Mouse (Mus musculus): ENCODE results near the gene Mrgprx1. TPM values are rescaled to one million over a fixed set of nuclear protein-coding genes. Genes with fewer than 3 reads are reported as not detected.

The Mrgprx1 gene
- polyA plus RNA-seq (2012; rRNA removed): not detected in 2 replicates

DNA sequence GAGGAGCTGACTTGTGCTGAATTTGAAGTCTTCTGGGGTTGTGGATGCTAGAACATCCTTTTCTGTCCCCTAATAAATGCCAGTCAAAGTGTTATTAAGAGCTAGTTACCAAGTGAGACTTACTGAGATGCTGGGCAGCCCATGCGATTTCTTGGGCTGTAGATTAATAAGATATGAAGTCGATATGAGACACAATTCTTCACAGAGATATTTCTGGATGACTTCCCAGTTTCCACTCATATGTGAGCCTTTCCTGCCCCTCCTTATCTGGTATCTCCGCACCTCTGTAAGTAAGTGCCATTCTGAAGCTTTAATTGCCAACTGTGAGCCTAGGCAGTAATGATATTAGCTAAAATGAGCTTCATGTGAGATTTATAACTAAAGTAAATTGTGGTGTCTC, at the start of gene Mrgprx1:
Gene Mrgprx1 (minus strand): TSS at position 101 of the 400 bp plus-strand sequence.
- WGBS: 39% methylated on average over 3 of the region's 3 CpGs
- H3K4me3 ChIP-seq (ENCODE audit: low read depth, low read length): no peak within 1 kb of the TSS
- H3K36me3 ChIP-seq (ENCODE audit: control insufficient read depth, insufficient read depth, low read length): no peaks in the 10 kb centered on the region
- no peak for TF ChIP-seq POLR2A (IDR thresholded peaks at IDR 0.05; ENCODE audit: low read depth, low read length)
- no peak for TF ChIP-seq CTCF (IDR thresholded peaks at IDR 0.05; ENCODE audit: extremely low read depth, insufficient read length, insufficient replicate concordance, low read depth, low read length)
- H3K4me1 ChIP-seq (ENCODE audit: control insufficient read depth, insufficient read depth, insufficient read length, low read length): no peaks in the 10 kb centered on the region
- H3K27ac ChIP-seq (ENCODE audit: insufficient read depth, low read depth, low read length): no peak within 1 kb of the TSS
- no peaks in the 10 kb centered on the region for H3K27me3 ChIP-seq (ENCODE audit: control insufficient read depth, insufficient read depth, low read length)

GRCm38 (mm10) chr7:48075521-48075920, 48.1 kb upstream of the Mrgprx1 start:
- H3K4me3 ChIP-seq (ENCODE audit: low read depth, low read length): no peak overlapping the region
- TF ChIP-seq CTCF (IDR thresholded peaks at IDR 0.05; ENCODE audit: extremely low read depth, insufficient read length, insufficient replicate concordance, low read depth, low read length) (no peak), POLR2A (IDR thresholded peaks at IDR 0.05; ENCODE audit: low read depth, low read length) (no peak)
- no peaks in the 10 kb centered on the region for H3K4me1 ChIP-seq (ENCODE audit: control insufficient read depth, insufficient read depth, insufficient read length, low read length)

DNA sequence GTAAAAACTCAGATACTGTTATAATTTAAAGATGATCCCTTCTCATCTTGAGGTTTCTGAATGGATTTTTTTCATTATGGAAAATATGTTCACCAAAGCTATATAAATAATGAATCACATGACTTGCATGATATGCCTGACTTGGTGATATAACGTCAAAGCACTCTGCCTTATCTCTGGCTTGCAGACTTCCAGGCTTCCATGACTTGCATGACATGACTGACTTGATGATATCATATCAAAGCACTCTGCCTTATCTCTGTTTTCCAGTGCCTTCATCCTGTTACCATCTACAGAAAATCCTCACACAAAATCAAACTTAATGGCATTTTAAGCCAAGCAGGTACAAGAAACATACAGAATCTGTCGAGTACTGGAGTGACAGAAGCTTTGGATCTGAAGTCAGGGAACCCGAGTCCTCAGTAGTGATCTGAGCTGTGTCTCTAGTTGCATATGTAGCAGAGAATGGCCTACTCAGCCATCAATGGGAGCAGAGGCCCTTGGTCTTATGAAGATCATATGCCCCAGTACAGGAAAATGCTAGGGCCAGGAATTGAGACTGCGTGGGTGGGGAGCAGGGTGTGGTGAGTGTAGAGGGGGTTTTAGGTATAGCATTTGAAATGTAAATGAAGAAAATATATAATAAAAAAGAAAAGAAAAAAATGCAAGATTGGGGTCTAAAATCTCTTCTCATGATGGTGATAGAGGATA, 19.2 kb upstream of the Mrgprx1 start:
- WGBS: 69% methylated on average over 4 of the region's 4 CpGs
- TF ChIP-seq POLR2A (IDR thresholded peaks at IDR 0.05; ENCODE audit: low read depth, low read length) (no peak), CTCF (IDR thresholded peaks at IDR 0.05; ENCODE audit: extremely low read depth, insufficient read length, insufficient replicate concordance, low read depth, low read length) (no peak)
- H3K27me3 ChIP-seq (ENCODE audit: control insufficient read depth, insufficient read depth, low read length): no peaks in the 10 kb centered on the region
- no peak overlapping the region for H3K27ac ChIP-seq (ENCODE audit: insufficient read depth, low read depth, low read length)
- H3K4me1 ChIP-seq (ENCODE audit: control insufficient read depth, insufficient read depth, insufficient read length, low read length): no peaks in the 10 kb centered on the region
- H3K4me3 ChIP-seq (ENCODE audit: low read depth, low read length): no peak overlapping the region
- no peaks in the 10 kb centered on the region for H3K36me3 ChIP-seq (ENCODE audit: control insufficient read depth, insufficient read depth, low read length)

More at GRCm38 (mm10) chr7:48075521-48075920, 48.1 kb upstream of the Mrgprx1 start:
- Histone ChIP-seq H3K27me3 (ENCODE audit: control insufficient read depth, insufficient read depth, low read length) (no peaks in the 10 kb centered on the region), H3K36me3 (ENCODE audit: control insufficient read depth, insufficient read depth, low read length) (no peaks in the 10 kb centered on the region), H3K27ac (ENCODE audit: insufficient read depth, low read depth, low read length) (no peak overlapping the region)

DNA sequence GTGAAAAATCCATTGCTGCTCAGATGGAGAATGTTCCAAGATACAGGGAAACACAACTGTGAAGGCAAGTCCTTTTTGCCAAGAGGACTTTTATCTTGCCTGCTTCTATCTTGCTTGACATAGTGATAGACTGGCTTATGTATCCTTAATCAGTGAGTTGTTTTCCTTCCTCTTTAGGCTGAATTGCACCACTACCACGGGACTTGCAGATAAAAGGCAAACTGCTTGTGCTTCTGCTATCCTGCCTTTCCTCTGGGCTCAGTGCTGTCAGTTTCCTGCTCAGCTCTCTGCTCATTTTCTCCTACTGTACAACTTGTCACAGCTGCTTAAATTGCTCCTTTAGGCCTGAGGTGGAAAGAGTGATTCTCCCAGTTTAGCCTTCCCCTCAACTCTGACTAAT, 16.6 kb upstream of the Mrgprx1 start:
- no peaks in the 10 kb centered on the region for H3K27me3 ChIP-seq (ENCODE audit: control insufficient read depth, insufficient read depth, low read length)
- H3K4me3 ChIP-seq (ENCODE audit: low read depth, low read length): no peak overlapping the region
- TF ChIP-seq POLR2A (IDR thresholded peaks at IDR 0.05; ENCODE audit: low read depth, low read length): no peak
- TF ChIP-seq CTCF (IDR thresholded peaks at IDR 0.05; ENCODE audit: extremely low read depth, insufficient read length, insufficient replicate concordance, low read depth, low read length): no peak
- H3K27ac ChIP-seq (ENCODE audit: insufficient read depth, low read depth, low read length): no peak overlapping the region
- H3K4me1 ChIP-seq (ENCODE audit: control insufficient read depth, insufficient read depth, insufficient read length, low read length): no peaks in the 10 kb centered on the region
- 15% methylated on average over 1 of the region's 1 CpGs for WGBS
- H3K36me3 ChIP-seq (ENCODE audit: control insufficient read depth, insufficient read depth, low read length): no peaks in the 10 kb centered on the region

- Histone ChIP-seq H3K27ac (ENCODE audit: insufficient read depth, low read depth, low read length) (no peak overlapping the region), H3K4me3 (ENCODE audit: low read depth, low read length) (no peak overlapping the region), H3K36me3 (ENCODE audit: control insufficient read depth, insufficient read depth, low read length) (no peaks in the 10 kb centered on the region), H3K4me1 (ENCODE audit: control insufficient read depth, insufficient read depth, insufficient read length, low read length) (no peaks in the 10 kb centered on the region), H3K27me3 (ENCODE audit: control insufficient read depth, insufficient read depth, low read length) (no peaks in the 10 kb centered on the region)
- TF ChIP-seq CTCF (IDR thresholded peaks at IDR 0.05; ENCODE audit: extremely low read depth, insufficient read length, insufficient replicate concordance, low read depth, low read length): no peak
- no peak for TF ChIP-seq POLR2A (IDR thresholded peaks at IDR 0.05; ENCODE audit: low read depth, low read length)
- WGBS: 41% methylated on average over 2 of the region's 2 CpGs
Observed at GRCm38 (mm10) chr7:48017874-48018273, 9.5 kb downstream of the Mrgprx1 start.

GRCm38 (mm10) chr7:47995689-47996088, 31.7 kb downstream of the Mrgprx1 start:
- no peaks in the 10 kb centered on the region for H3K4me1 ChIP-seq (ENCODE audit: control insufficient read depth, insufficient read depth, insufficient read length, low read length)
- no peaks in the 10 kb centered on the region for H3K36me3 ChIP-seq (ENCODE audit: control insufficient read depth, insufficient read depth, low read length)
- H3K27ac ChIP-seq (ENCODE audit: insufficient read depth, low read depth, low read length): no peak overlapping the region
- H3K4me3 ChIP-seq (ENCODE audit: low read depth, low read length): no peak overlapping the region
- TF ChIP-seq POLR2A (IDR thresholded peaks at IDR 0.05; ENCODE audit: low read depth, low read length): no peak
- 67% methylated on average over 3 of the region's 3 CpGs for WGBS
- H3K27me3 ChIP-seq (ENCODE audit: control insufficient read depth, insufficient read depth, low read length): no peaks in the 10 kb centered on the region

DNA sequence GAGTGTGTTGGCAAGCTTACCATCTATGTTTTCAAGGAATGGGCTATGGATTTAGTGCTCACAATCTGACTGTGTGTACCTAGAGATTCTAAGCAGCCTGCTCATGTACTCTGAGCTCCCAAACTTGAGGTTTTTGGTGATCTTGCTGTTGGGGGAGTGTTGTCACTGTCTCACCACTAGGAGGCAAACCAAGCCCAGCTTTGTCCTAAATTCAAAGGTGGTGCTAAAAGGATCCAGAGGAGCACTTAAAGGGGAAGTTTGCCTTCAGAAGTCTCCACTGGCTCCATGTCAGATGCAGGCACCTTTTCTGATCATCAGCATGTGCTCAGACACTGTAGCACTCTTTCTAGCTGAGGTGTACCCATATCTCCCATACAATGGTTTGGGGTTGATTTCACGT, 40.6 kb downstream of the Mrgprx1 start:
- Histone ChIP-seq H3K36me3 (ENCODE audit: control insufficient read depth, insufficient read depth, low read length) (no peaks in the 10 kb centered on the region), H3K4me1 (ENCODE audit: control insufficient read depth, insufficient read depth, insufficient read length, low read length) (no peaks in the 10 kb centered on the region), H3K27me3 (ENCODE audit: control insufficient read depth, insufficient read depth, low read length) (no peaks in the 10 kb centered on the region), H3K4me3 (ENCODE audit: low read depth, low read length) (no peak overlapping the region), H3K27ac (ENCODE audit: insufficient read depth, low read depth, low read length) (no peak overlapping the region)
- TF ChIP-seq CTCF (IDR thresholded peaks at IDR 0.05; ENCODE audit: extremely low read depth, insufficient read length, insufficient replicate concordance, low read depth, low read length) (no peak), POLR2A (IDR thresholded peaks at IDR 0.05; ENCODE audit: low read depth, low read length) (no peak)
- WGBS: 56% methylated on average over 1 of the region's 1 CpGs

Data from small intestine, adult 2 months (tissue).